Mouse (Mus musculus): ENCODE data around the gene Tnfsfm13.

The Tnfsfm13 gene

DNA sequence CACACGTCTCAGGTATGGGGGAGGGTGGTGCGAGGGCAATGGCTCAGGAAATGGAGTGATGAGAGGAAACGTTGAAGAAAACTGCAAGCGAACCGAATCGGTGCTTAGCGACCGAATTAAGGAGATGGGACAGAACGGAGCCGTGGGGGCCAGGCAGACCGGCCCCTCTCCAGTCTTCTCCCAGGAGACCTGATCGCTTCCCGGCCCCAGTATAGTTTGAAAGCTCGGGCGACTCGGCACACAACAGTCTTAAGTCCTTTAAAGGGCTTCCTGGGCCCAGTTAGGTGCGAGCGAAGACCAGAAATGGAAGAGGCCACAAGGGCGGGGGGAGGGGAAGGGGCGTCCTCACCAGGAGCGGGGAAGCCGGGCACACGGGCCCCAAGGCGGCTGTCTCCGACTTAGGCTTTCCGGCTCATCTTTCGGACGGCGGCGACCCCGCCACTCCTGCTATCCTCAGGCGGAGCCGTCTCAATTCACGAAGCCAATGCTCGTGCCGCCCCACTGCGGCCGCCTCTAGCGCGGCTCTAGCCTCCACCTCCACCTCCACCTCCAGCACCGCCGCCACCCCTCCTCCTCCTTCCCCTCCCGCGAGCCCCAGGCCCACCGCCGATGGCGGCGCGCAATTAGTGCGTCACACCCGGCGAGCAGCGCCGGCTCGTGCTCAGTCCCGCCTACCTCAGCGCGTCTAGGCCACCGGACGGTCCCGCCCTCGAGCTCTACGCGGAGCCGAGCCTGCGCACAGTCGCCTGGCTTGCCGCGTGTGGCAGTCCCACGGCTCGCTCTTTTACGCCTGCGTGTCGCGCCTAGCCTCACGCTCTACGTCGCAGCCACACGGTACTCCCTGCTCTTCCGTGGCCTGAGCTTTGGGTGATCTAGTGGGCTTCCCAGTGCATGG lies 14.3 kb downstream of the Tnfsfm13 start, which contains the start of gene Senp3:
Gene Senp3 (minus strand): TSS at position 771 of the 895 bp plus-strand sequence.
- DNase-seq (ENCODE audit: low spot score in 2 of 2) = peak; percentile 97

DNA sequence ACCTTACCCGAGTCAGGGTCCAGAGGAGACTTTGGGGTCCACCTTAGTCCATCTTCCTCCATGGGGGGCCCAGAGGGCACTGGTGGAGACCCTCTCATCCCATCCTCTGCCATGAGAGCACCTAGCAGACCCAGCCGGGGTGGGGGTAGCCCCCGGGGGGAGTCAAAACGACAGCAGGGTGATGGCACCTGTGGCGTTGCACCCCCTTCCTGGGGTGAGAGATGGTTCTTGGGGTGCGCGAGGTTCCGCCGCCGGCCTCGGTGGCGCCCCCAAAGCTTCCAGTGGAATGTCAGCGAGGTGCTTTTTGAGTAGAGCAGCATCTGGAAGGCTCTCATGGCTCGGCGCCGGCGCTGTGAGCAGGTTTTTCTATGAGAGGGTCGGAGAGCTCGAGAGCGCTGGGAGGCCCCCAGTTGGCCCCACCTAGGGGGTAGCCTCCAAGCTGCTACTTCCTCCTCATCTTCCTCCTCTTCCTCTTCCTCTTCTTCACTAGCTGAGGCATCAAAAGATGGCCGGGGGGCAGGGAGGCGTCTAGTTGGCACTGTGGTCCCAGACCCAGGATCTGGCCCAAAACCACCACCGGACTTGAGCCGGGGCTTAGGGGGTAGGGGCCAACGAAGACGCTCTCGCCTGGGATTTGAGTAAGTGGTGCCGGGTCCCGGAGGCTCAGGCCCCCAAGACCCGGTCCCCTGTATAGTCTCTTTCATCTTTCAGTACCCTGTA lies 15.6 kb downstream of the Tnfsfm13 start:
- no peak for DNase-seq (ENCODE audit: low spot score in 2 of 2)

DNA sequence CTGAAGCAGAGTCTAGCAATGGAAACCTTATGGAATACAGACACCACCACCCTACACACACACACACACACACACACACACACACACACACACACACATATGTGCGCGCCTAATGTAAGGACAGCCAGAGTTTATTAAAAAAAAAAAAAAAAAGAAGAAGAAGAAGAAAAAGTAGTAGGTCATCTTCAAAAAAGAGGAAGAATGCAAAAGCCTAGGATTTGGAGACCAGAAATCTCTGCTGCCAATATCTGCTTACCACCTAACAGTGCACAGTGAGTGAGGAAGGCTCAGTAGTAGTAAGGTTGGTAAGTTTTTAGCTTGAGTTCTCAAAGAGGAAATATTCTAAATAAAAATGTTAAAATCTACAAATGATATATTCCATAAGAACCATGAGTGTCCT lies 16.8 kb downstream of the Tnfsfm13 start:
- DNase-seq (ENCODE audit: low spot score in 2 of 2) = no peak

DNA sequence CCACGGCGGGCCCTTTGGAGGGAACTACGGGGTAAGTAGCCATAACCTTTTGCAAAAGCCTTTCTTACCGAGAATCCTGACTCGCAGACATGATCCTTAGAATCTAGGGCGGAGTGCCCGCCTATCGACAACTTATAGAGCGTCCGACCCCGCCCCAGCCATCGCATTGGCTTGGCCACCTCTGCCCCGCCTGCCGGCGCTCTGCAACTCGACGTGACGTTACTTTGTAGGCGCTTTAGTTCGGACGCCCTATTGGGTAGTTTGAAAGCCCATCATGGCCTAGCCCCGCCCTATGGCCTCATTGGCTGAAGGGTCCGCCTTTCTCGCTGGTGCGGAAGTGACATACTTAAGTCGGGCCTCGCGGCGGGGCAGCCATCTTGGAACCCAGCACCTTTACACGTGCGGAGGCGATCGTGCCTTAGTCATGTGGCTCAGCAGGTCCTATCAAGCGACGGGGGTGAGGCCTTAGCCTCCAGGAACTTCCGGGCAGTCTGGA lies 23.6 kb downstream of the Tnfsfm13 start, which contains the start of gene Eif4a1:
Gene Eif4a1 (minus strand): TSS at position 213 of the 496 bp plus-strand sequence.
- peak; percentile 100 for DNase-seq (ENCODE audit: low spot score in 2 of 2)

DNA sequence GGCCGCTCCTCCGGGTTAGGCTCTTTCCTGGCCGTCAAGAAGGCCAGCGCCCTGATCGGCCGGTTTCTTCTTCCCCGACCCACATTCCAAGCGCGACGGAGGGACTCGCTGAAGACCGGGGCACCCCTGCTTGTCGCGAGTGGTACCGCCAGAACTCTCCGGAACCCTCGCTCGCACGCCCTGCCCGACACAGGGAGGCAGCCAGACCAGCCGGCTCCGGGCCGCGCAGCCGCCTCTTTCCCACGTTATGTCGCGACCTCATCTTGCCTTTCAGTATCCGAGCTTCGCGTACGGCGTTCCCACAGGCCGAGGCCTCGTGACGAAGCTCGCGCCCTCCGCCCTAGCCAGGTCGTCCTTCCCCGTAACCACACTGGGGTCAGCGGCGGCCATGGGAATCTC lies 24.2 kb downstream of the Tnfsfm13 start:
- DNase-seq (ENCODE audit: low spot score in 2 of 2) = no peak

DNA sequence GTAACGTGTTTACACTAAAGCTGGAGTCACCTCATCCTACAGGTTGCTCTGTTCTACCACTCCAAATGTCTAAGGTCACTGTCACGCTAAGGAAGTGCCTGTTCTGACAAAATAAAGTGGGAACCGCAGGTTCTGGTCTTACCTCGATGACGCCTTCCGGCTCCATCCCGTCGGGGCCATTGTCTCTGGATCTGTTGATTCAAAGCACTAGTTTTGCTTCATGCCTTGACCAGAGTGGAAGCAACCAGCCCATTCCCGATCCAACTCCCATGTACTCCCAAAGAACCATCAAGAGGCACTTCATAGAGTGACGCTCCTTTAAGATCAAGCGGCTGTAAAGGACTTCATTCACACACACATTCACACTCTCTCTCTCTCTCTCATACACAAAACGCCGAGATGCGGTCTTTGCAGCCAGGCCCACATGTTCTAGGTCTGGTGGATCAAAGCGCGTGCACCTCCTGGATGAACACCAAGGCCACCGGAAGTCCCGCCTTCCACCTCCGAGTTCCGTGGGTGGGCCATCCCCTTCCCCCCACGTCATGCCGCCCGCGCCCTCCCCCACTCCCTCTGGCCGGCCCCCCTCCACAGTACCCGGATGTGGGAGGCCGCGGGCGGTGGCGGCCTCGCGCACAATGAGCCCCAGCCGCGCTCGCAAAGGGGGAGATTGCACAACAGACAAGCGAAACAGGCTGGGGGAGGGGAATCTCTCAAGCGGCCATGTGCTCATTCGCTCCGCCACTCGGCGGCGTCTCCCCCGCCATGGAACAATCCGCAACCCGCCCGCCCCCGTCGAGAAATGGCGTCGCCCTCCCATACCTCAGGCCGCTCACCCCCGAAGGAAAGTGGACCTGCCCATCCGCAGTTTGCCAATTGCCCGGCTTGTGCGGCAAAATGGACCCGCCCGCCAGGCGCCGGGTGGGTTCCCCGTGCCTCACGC lies 24.8 kb downstream of the Tnfsfm13 start:
- peak; percentile 87 to 89 for DNase-seq (ENCODE audit: low spot score in 2 of 2)

DNA sequence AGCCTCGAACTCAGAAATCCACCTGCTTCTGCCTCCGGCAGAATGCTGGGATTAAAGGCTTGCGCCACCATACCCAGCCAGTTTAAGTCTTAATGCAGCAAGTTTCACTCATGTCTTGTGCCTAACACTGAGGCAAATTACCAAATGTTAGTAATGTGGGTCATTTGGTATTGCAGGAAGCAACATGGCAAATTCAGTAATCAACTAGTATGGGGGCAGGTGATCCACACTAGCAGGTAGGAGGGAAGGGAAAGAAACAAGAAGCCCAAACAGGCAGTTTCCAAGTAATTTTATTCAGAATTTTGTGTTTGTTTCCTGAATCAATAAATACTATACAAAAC lies 29.3 kb downstream of the Tnfsfm13 start:
- DNase-seq (ENCODE audit: low spot score in 2 of 2) = no peak

DNA sequence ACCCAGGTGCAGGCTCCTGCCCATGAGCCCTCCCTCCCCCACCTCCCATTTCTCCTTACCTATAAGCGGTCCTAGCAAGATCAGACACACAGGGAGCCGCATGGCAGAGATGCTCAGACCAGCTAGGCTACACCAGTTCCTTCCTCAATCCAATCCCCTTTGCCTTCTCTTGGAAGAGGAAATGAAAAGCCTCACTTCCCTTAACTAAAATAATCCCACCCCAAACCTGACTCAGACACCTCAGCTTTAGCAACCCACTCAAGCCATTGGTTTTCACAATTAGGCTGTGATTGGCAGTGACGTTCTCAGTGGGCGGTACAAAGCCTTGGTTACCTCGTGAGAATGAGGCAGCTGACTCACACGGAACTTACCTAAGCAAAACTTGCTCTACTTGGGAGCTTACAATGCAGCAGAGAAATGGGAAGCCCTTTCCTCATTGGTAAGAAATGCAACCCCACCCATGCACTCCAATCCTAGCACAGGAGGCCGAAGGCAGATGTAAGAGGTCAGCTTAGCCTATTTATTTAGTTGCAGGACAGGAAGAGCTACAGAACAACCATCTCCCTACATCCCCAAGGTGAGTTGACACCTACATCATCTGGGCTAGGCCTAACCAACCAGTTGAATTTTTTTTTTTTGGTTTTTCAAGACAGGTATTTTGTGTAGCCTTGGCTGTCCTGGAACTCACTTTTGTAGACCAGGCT lies 29.8 kb downstream of the Tnfsfm13 start, which contains the start of gene Cd68:
Gene Cd68 (minus strand): TSS at position 193 of the 704 bp plus-strand sequence.
- peak; percentile 80 to 85 for DNase-seq (ENCODE audit: low spot score in 2 of 2)

DNA sequence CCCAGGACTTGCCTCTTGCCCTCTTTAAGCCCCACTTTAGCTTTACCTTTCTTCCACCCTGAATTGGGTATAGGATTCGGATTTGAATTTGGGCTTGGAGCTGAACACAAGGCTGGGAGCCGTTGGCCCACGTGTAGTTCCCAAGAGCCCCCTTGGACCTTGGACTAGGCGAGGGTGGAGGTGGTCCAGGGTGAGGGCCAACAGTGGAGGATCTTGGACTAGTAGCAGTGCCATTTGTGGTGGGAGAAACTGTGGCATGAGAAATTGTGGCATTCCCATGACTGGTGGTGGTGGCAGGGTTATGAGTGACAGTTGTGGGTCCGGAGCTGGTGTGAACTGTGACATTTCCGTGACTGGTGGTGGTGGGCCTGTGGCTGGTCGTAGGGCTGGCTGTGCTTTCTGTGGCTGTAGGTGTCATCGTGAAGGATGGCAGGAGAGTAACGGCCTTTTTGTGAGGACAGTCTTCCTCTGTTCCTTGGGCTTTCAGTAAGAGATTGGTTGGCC lies 30.4 kb downstream of the Tnfsfm13 start:
- no peak for DNase-seq (ENCODE audit: low spot score in 2 of 2)

DNA sequence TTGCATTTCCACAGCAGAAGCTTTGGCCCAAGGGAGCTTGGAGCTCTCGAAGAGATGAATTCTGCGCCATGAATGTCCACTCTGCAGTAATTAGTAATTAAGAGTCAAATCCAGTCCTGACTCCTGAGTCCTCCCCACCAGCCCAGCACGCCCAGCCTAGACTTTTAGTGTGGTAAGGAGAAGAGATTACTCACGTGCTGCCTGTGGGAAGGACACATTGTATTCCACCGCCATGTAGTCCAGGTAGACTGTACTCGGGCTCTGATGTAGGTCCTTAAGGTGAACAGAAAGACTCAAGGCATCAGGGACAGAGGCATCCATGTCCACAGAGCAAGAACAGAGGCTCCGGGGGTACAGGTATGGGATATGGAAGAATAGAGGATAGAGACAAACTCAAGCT lies 31.1 kb downstream of the Tnfsfm13 start:
- no peak for DNase-seq (ENCODE audit: low spot score in 2 of 2)

DNA sequence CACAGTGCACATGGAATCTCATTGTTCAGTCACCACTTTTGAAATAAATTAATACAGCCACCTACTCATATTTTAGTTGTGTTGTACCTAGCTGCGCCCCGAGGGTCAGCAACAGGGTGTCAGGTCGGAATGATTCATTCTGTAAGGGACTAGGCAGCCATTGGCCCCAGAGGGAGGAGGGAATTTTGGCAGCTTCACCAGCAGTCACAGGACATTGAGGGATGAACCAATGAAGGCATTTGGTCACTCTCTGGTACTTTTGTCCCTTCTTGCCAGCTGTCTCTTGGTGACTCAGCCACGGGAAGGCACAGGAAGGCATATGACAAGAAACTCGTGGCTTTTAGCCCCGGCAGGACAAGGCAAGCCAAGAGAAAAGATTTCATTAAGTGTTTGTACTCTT lies 32.1 kb downstream of the Tnfsfm13 start:
- DNase-seq (ENCODE audit: low spot score in 2 of 2) = no peak

DNA sequence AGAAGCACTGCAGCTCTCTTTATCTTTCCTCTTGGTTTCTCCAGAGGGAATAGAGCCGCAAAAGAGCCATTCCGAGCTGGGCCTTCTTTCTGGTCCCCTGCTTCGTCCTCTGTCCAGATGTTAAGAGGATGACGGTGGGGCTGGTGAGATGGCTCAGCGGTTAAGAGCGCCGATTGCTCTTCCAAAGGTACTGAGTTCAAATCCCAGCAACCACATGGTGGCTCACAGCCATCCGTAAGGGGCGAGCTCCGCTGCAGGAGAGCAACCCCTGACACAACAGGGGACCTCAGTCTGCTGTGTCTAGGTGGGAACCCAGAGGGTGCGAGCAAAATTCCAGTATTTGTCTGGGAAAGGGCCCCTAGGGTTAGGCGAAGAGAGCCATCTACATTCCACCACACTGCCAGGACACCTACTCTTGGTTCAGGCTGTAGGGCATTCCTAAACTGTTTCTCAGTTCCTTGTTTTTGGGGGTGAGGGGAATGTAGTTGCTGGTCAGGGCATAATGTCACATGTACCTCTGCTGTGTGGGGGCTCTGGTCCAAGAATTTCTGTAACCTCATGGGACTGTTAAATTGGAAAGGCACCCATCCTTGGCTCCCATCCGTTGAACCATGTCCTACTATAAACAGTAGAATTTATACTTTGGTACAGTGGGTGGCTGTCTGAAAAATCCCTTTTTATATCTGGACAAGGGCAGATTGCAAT lies 32.8 kb downstream of the Tnfsfm13 start:
- no peak for DNase-seq (ENCODE audit: low spot score in 2 of 2)

DNA sequence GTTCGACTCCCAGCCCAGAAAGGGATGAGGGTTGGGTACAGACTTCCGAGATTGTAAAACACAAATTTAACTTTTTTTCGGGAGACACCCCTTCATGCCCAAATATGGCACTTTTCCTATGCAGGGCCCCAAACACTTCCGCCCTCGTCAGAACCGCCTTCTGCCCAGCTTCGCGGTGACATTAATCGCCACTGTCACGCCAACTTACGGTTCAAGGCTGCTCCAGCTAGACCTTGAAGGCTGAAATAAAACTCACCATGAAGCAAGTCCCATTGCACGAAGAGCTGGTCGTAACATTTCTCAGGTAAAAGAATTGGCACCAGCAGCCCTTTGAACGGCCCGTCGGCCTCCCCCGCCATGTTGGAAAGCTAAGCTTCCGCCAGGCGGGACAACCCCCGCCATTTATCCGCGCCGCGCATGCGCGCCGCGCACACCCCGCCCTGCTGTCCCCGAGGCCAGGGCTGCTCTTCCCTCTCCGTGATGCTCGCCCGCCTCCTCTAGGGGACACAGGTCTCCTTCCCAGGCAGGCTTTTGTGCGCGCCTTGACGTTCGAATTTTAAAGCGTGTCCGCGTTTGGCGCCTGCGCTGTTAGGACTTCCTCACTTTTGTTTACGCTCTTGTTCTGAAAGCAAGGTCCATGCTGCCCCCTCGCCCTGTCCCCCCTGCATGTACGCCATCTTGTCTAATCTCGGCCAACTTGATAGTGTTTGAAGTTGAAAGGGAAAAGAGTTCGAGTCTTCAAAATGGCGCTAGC lies 33.5 kb downstream of the Tnfsfm13 start, which contains the start of gene Mpdu1:
Gene Mpdu1 (minus strand): TSS at position 430 of the 754 bp plus-strand sequence.
- peak; percentile 92 to 93 for DNase-seq (ENCODE audit: low spot score in 2 of 2)

DNA sequence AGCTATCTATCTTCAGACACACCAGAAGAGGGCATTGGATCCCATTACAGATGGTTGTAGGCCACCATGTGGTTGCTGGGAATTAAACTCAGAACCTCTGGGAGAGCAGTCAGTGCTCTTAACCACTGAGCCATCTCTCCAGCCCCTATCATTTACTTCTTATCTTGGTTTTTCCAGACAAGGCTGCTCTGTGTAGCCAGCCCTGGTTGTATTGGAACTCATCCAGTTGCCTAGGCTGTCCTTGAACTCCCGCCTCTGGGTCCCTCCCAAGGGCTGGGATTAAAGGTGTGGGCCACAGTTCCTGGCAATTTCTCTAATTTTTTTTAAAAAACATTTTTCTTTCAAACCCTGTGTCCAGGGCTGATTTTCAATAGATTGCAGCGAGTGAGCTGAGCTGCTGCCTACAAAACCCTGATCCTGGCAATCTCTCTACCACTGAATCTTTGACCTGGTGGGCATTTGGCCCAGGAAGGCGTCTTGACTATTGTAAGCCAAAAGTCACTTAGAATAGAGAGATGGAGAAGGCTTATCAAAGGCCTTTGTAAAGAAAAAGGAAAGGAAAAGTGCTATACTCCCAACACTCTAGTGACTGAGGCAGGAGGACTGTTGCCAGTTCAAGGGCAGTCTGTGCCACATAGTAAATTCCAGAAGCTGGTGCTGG lies 34.5 kb downstream of the Tnfsfm13 start:
- DNase-seq (ENCODE audit: low spot score in 2 of 2) = no peak

DNA sequence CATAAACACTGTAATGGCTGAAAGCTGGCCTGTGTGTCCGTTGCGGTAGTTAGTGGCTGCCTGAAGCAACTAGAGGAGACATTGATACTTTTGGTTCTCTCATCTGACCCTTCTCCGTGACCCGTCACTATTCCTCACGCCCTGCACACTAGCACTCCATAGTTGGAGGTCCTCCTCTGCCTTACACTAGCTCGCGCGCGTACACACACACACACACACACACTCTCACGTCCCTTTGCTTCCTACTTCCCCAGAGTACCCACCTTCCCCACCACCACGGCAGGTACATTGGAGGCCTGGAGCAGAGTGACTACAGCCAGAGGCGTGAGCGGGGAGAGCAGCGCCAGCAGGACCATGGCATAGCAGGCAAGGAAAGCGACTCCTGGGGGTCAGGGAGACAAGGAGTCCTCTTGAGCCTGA lies 38.4 kb downstream of the Tnfsfm13 start:
- DNase-seq (ENCODE audit: low spot score in 2 of 2) = no peak

DNA sequence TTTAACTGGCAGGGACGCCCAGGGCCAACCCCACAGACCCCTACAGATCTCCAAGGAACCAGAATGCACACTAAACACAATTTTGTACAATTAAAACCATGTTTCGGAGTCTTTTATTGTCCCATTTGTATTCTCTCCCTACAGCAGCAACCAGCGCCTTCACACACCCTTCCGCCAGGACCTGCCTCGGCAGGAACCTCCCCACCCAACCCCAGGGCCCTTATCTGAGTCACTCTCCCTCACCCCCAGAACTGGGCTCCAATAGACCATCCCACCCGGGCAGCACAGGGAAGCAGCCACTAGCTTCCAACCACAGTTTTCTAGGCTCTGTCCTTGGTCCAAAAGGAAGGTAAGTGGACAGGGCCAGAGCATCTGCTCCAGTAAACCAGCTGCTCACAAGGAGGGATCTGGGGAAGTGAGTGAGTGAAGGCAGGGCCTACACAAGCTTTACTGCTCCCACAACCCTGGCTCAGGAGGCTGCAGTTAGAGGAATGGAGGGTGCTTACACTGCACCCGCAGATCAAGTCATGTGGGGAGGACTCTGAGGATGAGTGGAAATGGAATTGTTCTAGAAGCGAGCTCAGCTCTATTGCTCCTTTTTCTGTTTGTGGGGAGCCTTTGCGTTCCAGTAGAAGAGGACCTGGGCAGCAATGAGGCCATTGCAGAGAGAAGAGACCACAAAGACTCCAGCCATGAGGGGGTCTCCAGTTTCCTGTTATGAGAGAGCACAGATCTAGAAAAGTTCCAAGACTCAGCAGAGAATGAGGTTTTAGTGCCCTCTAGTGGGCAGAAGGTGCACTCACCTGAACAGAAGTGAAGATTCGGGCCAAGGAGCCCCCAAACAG lies 39.1 kb downstream of the Tnfsfm13 start:
- peak in 1 of 2 experiments; percentile 68 for DNase-seq (ENCODE audit: low spot score in 2 of 2)

DNA sequence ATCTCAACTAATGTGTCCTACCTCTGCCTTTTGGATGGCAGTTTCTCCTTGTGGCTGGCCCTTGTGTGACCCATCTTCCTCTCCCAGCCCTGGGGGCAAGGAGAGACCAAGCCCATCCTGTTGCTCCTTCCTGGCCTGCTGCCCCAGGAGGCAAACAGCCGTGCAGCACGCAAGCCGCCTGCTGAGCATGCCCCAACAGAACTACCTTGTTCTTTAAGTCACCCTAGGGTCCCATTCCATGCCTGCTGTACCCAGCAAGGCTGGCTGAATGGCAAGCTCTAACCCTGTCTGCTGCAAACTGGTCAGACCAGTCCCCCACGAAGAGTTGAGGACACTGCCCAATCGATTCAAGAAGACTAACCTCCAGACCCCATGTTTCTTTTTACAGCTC lies 39.8 kb downstream of the Tnfsfm13 start:
- no peak for DNase-seq (ENCODE audit: low spot score in 2 of 2)

Measured in right cerebral cortex, adult 2 months (tissue).